In the genomic region with DNA sequence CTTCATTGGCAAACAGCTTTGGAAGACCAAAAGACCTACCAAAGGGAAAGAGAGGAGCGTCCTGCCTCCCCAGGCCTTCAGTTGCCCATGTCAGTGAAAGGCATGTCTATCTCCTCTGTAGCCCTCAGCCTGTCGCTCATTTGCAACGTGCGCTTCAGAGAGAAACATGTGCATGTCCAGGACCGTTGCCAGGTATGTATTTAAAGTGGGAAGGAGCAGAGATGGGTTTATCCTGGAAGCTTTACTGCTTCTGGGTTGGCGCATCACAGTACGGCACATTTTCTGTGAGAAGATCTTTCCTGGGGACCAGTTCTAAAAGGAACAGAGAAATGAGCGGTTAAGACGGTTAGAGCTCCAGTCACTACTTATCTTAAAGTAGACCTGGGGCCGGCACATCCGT, we compare ENCODE assay signal across 17 mouse cellular contexts.
"Had no signal": no experiment of that assay in that cellular context is flagged by ENCODE, and none has a peak within 500 bp of the region (broad histone marks: within the 10 kb centered on the region; RNA-seq: fewer than 3 reads in every experiment).

No protein-coding gene starts in this region.

- ATAC-seq: liver, embryonic 12.5 days; liver, postnatal 0 days; lung, postnatal 0 days; midbrain, embryonic 13.5 days; midbrain, embryonic 15.5 days; midbrain, embryonic 16.5 days had no signal

- DNase-seq: left cerebral cortex, postnatal 4 days; liver; liver, embryonic 13.5 days; liver, postnatal 0 days; lung, adult 18-20 months; lung, adult 2 months; lung, embryonic 14.5 days; lung, postnatal 10 days; lung, postnatal 14 days; lung, postnatal 36 days; lung, postnatal 4 days; midbrain, embryonic 14.5 days had no signal
